Mouse (Mus musculus) embryonic fibroblast, embryonic 13.5 days (primary cell): ENCODE measurements around the gene Topaz1.

Experiments
- CTCF ChIP-seq: IDR thresholded peaks from 2 replicates; pipeline ENCODE4 v1.5.1; 2011; ENCODE audit warnings: mild to moderate bottlenecking, control low read depth, low read length, moderate library complexity, borderline replicate concordance; ENCODE audit not compliant: insufficient read depth
- POLR2A ChIP-seq: IDR thresholded peaks from 2 replicates; pipeline ENCODE4 v1.6.1; 2011; ENCODE audit warnings: low read depth, mild to moderate bottlenecking, control low read depth, low read length, moderate library complexity

DNA sequence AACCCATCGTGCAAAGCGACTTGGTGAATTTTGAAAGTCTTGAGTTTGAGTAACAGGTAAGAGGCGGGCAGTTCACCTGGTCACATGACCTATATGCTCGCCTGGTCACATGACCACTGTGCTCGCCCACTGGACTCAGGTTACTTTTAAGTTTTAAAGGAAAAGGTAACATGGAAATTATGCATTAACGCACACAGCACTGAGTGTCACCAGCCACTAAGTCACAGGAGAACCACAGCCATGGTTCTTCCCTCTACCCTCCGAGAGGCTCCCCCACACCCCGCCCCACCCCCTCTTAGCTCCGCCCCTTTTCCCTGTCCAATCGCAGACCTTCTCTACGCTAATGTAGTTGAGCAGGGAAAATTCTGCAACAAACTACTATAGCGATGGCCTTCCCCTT, 13.9 kb upstream of the Topaz1 start:
- no peak for TF ChIP-seq POLR2A
- no peak for TF ChIP-seq CTCF
